Mouse (Mus musculus) heart, postnatal 0 days (tissue): ENCODE data around the gene Iqch. TPM values are rescaled to one million over a fixed set of nuclear protein-coding genes. Genes with fewer than 3 reads are reported as not detected.
A peak's percentile ranks its signal among the peaks of the same experiment; 100 is the strongest.

Experiments
- ATAC-seq: fragments of 200-750 bp; cut with Nextera tagmentation; 2 replicates; pipeline ENCODE4 v1.8.0; 2017; ENCODE audit warnings: low read depth, moderate number of reproducible peaks, moderate library complexity; ENCODE audit not compliant: insufficient read depth
- DNase-seq: peaks from one replicate; pipeline ENCODE4 v3.0.0-alpha.2; 2016; ENCODE audit warnings: low spot score
- H3K27ac ChIP-seq: fragments of 300-500 bp; sonication (generic); 2 replicates; pipeline ENCODE4 v1.5.1; 2014; ENCODE audit warnings: low read depth, mild to moderate bottlenecking
- H3K27me3 ChIP-seq: fragments of 300-500 bp; sonication (generic); 2 replicates; pipeline ENCODE4 v1.6.1; 2014; ENCODE audit warnings: low read length, mixed read lengths; ENCODE audit not compliant: control insufficient read depth, insufficient read depth
- H3K36me3 ChIP-seq: fragments of 300-500 bp; sonication (generic); replicated peaks from 2 replicates; pipeline ENCODE4 v1.6.1; 2014; ENCODE audit warnings: low read length, mixed read lengths; ENCODE audit not compliant: control insufficient read depth, insufficient read depth
- H3K4me1 ChIP-seq: fragments of 300-500 bp; sonication (generic); 2 replicates; pipeline ENCODE4 v1.6.1; 2014; ENCODE audit warnings: antibody characterized with exemption; ENCODE audit not compliant: control insufficient read depth, insufficient read depth
- H3K4me2 ChIP-seq: fragments of 300-500 bp; sonication (generic); 2 replicates; pipeline ENCODE4 v1.6.1; 2014; ENCODE audit warnings: low read depth, mild to moderate bottlenecking, low read length, moderate library complexity
- H3K4me3 ChIP-seq: fragments of 300-500 bp; sonication (generic); 2 replicates; pipeline ENCODE4 v1.5.1; 2014; ENCODE audit warnings: low read depth, low read length
- H3K9ac ChIP-seq: fragments of 300-500 bp; sonication (generic); replicated peaks from 2 replicates; pipeline ENCODE4 v1.6.1; 2014; ENCODE audit warnings: low read depth, low read length, mixed read lengths
- H3K9me3 ChIP-seq: fragments of 300-500 bp; sonication (generic); replicated peaks from 2 replicates; pipeline ENCODE4 v1.6.1; 2016; ENCODE audit warnings: low read length; ENCODE audit not compliant: control insufficient read depth
- CTCF ChIP-seq: IDR thresholded peaks from 2 replicates; pipeline ENCODE4 v1.5.1; 2016; ENCODE audit warnings: antibody characterized with exemption, control low read depth, low read depth
- EP300 ChIP-seq: IDR thresholded peaks from 2 replicates; pipeline ENCODE4 v1.6.1; 2016; ENCODE audit warnings: antibody characterized with exemption, low read depth
- WGBS: fragments of 180-500 bp; shearing (Covaris S2); extraction: QIAGEN DNeasy Blood & Tissue Kit; methylation state at CpG from one replicate; pipeline ENCODE4 v1.1.7; 2014; 5-methylcytosine and 5-hydroxymethylcytosine counted together
- polyA plus RNA-seq: library from polyadenylated mRNA; unstranded; fragments of >200 nt; fragmentation: Nextera tagmentation; extraction: Ambion mirVana; gene quantifications from 2 replicates; pipeline ENCODE4 v1.2.1, GENCODE M21; 2015
- total RNA-seq: library from RNA; depleted of rRNA; stranded (reverse); fragments of >200 nt; gene quantifications from 2 replicates; pipeline ENCODE4 v1.2.3, GENCODE M21; 2014; ENCODE audit warnings: low replicate concordance

Gene Iqch
- total and polyA plus RNA-seq, 2 experiments from 2014 or later: 0.03 TPM; not detected in 1

DNA sequence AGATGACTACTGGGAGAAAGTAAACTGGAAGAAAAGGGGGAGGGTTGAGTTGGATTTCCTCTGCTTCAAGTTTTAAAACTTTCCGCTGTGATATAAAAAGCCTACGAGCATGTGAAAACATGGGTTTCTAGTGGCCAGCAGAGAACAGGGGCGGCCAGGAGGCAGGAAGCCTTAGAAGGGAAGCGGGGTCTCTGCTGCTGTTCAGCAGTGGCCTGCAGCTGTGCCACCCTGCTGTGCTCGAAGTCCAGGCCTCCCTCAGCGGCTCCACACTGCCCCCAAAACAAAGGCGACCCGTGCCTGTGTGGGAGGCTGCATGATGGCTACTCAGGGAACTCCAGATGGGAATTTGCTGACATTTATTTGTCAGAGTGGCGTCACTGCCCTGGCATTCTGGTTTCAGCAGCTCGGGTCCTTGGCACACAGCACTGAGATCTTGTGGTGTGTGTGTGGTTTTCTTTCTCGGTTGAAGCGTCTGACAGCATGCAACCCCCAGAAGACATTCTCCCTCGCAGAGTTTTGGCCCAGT lies 8.6 kb upstream of the Iqch start:
- Histone ChIP-seq H3K4me3 (no peak overlapping the region), H3K4me2 (peak overlapping the region; percentile 43), H3K27me3 (no peaks in the 10 kb centered on the region), H3K27ac (peak overlapping the region; percentile 81), H3K9me3 (no peaks in the 10 kb centered on the region), H3K4me1 (peaks cover 39% of the 10 kb centered on the region), H3K36me3 (no peaks in the 10 kb centered on the region), H3K9ac (no peak overlapping the region; the same call in 1 of the 2 replicates)
- 15% methylated on average over 13 of the region's 13 CpGs for WGBS
- peak; percentile 55; the same call in 1 of the 2 replicates for TF ChIP-seq EP300
- no peak; the same call in 1 of the 2 replicates for TF ChIP-seq CTCF
- peak; percentile 74; the same call in 1 of the 2 replicates for ATAC-seq
- DNase-seq: peak; percentile 68

DNA sequence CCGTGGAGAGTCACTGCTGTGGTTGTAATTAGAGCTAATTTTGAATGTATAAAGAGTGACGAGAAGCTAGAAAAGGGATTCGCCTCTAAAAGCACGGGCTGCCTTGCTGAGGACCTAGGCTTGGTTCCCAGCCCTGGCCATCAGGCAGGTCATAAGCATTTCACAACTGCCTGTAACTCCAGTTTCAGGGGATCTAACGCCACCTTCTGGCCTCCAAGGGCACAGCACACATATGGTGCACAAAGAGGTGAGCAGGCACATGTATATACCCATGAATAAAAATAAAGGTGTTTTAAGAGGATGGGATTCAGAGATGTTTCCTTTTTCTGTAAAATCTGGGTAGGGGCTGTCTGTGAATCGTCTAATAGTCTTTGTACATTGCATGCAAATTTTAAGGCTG lies 7.9 kb upstream of the Iqch start:
- Histone ChIP-seq H3K27ac (peak overlapping the region; percentile 81; the same call in 1 of the 2 replicates), H3K4me3 (no peak overlapping the region)

DNA sequence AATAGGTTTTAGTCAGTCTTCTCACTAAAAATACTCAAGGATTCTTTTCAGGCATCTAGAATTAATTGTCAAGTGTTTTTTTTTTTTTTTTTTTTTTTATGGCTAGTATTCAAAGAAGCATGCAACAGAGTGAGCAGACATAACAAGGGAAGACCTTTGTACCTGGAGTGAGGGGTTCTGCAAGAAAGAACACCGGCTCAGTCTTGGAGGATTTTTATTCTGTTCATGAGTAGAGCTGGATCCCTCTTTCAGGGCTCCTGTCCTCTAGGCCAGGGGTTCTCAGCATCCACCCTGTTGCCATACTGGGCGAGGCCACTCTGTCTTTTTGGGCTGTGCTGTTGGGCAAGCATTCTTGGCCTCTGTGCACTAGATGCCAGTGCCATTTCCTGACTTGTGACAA lies 7.5 kb upstream of the Iqch start:
- H3K9me3 ChIP-seq: no peaks in the 10 kb centered on the region
- no peak overlapping the region for H3K4me3 ChIP-seq
- TF ChIP-seq CTCF (no peak), EP300 (no peak)
- DNase-seq: no peak
- WGBS: 95% methylated on average over 2 of the region's 2 CpGs
- H3K9ac ChIP-seq: no peak overlapping the region
- H3K4me2 ChIP-seq: no peak overlapping the region
- H3K27me3 ChIP-seq: no peaks in the 10 kb centered on the region
- peaks cover 46% of the 10 kb centered on the region for H3K4me1 ChIP-seq
- no peaks in the 10 kb centered on the region for H3K36me3 ChIP-seq
- no peak for ATAC-seq
- no peak overlapping the region for H3K27ac ChIP-seq

More for the DNA sequence above, 7.9 kb upstream of the Iqch start:
- Histone ChIP-seq H3K27me3 (no peaks in the 10 kb centered on the region), H3K4me2 (no peak overlapping the region), H3K4me1 (peaks cover 43% of the 10 kb centered on the region), H3K9me3 (no peaks in the 10 kb centered on the region), H3K36me3 (no peaks in the 10 kb centered on the region), H3K9ac (no peak overlapping the region)
- DNase-seq (no peak), ATAC-seq (no peak)
- TF ChIP-seq EP300 (no peak), CTCF (no peak; the same call in 1 of the 2 replicates)
- 91% methylated on average over 6 of the region's 6 CpGs for WGBS

DNA sequence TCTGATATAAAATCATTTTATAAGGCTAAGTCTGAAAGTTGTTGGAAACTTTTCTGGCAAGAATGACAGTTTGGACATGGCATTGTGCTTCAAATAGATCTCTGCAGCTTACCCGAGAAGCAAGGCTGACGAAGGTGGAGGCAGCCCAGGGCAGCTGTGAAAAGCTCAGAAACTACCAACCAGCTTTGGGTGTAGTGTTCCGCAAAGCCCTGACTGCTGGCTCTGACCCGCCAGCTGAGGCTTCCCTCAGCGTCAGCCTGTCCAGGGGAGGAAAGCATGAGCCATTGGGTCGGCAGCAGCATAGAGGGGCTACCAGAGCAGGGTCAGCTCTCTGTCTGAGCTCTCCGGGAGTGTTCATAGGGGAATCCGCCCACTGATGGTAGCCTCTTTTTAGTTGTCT lies 7.0 kb upstream of the Iqch start:
- Histone ChIP-seq H3K9ac (no peak overlapping the region), H3K4me2 (no peak overlapping the region), H3K4me1 (peaks cover 49% of the 10 kb centered on the region), H3K27me3 (no peaks in the 10 kb centered on the region), H3K27ac (no peak overlapping the region), H3K9me3 (no peaks in the 10 kb centered on the region), H3K4me3 (no peak overlapping the region), H3K36me3 (no peaks in the 10 kb centered on the region)
- 68% methylated on average over 8 of the region's 8 CpGs for WGBS
- TF ChIP-seq EP300 (no peak), CTCF (no peak)
- no peak for DNase-seq
- no peak for ATAC-seq

DNA sequence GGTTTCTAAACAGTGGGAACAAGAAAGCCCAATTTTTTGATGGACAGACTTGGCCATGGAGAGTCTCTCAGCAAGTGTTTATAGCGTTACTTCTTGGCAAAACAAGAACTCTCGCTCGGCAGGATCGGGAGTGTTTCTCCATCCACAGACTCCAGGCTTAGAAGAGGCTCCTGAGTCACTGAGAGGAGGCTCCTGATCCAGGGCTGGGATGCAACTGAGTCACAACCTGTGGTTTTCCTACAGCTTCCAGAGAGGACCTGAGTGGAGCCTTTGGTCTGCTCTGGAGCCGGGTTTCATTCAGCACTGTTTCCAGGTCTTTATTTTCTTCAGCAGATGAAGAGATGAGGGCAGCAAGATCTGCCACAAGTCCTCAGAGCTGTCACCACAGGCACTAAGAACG lies 5.7 kb upstream of the Iqch start:
- Histone ChIP-seq H3K27me3 (no peaks in the 10 kb centered on the region), H3K36me3 (no peaks in the 10 kb centered on the region), H3K9me3 (no peaks in the 10 kb centered on the region), H3K4me1 (peaks cover 53% of the 10 kb centered on the region), H3K9ac (no peak overlapping the region), H3K4me2 (no peak overlapping the region), H3K4me3 (no peak overlapping the region), H3K27ac (no peak overlapping the region)
- no peak for ATAC-seq
- TF ChIP-seq CTCF: no peak
- no peak for TF ChIP-seq EP300
- no peak for DNase-seq
- WGBS: 75% methylated on average over 6 of the region's 6 CpGs

DNA sequence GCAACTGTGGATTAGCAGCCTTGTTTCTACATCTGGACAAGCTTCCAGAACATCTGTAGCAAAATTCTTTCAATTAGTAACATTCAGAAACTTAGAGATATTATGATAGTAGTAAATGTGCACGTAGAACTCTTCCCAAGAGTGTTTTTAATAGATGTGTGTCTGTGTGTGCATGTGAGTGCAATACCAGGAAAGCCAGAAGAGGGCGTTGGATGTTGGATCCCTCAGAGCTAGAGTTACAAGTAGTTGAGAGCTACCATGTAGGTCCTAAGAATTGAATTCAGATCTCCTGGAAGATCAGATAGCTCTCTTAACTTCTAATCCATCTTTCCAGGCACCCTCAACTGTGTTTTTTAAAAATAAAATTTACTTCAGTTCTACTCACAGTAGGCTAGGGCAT lies 4.3 kb upstream of the Iqch start:
- TF ChIP-seq CTCF (no peak), EP300 (no peak)
- WGBS: 74% methylated on average over 2 of the region's 2 CpGs

More for the DNA sequence above, 4.3 kb upstream of the Iqch start:
- Histone ChIP-seq H3K36me3 (no peaks in the 10 kb centered on the region), H3K27ac (no peak overlapping the region), H3K27me3 (no peaks in the 10 kb centered on the region), H3K9ac (no peak overlapping the region), H3K4me1 (peaks cover 40% of the 10 kb centered on the region), H3K9me3 (no peaks in the 10 kb centered on the region), H3K4me3 (no peak overlapping the region), H3K4me2 (no peak overlapping the region)
- no peak for DNase-seq
- no peak for ATAC-seq
